Mouse (Mus musculus) forebrain, embryonic 14.5 days (tissue): ENCODE data around the gene Mrps18c. TPM values are rescaled to one million over a fixed set of nuclear protein-coding genes. Genes with fewer than 3 reads are reported as not detected.

Source experiments
- ATAC-seq: fragments of 200-750 bp; cut with Nextera tagmentation; 2 replicates; pipeline ENCODE4 v1.8.0; 2017; ENCODE audit warnings: mild to moderate bottlenecking, moderate library complexity
- DNase-seq: peaks from one replicate; pipeline ENCODE4 v3.0.0-alpha.2; 2015; ENCODE audit warnings: low spot score
- H3K27ac ChIP-seq: fragments of 300-500 bp; sonication (generic); 2 replicates; pipeline ENCODE4 v1.5.1; 2014; ENCODE audit warnings: low read depth, mild to moderate bottlenecking, control low read depth, low read length, moderate library complexity
- H3K27me3 ChIP-seq: fragments of 300-500 bp; sonication (generic); replicated peaks from 2 replicates; pipeline ENCODE4 v1.6.1; 2014; ENCODE audit warnings: low read length, control low read depth, mixed read lengths; ENCODE audit not compliant: control insufficient read depth, insufficient read depth
- H3K36me3 ChIP-seq: fragments of 300-500 bp; sonication (generic); 2 replicates; pipeline ENCODE4 v1.6.1; 2014; ENCODE audit warnings: low read length, control low read depth; ENCODE audit not compliant: control insufficient read depth, insufficient read depth
- H3K4me1 ChIP-seq: fragments of 300-500 bp; sonication (generic); 2 replicates; pipeline ENCODE4 v1.6.1; 2014; ENCODE audit warnings: antibody characterized with exemption, low read length, control low read depth; ENCODE audit not compliant: control insufficient read depth, insufficient read depth
- H3K4me2 ChIP-seq: fragments of 300-500 bp; sonication (generic); 2 replicates; pipeline ENCODE4 v1.6.1; 2014; ENCODE audit warnings: mild to moderate bottlenecking, control low read depth, low read length
- H3K4me3 ChIP-seq: fragments of 300-500 bp; sonication (generic); 2 replicates; pipeline ENCODE4 v1.5.1; 2014; ENCODE audit warnings: low read depth, low read length, control low read depth
- H3K9ac ChIP-seq: fragments of 300-500 bp; sonication (generic); 2 replicates; pipeline ENCODE4 v1.6.1; 2014; ENCODE audit warnings: mild to moderate bottlenecking, low read length, control low read depth, moderate library complexity
- H3K9me3 ChIP-seq: fragments of 300-500 bp; sonication (generic); replicated peaks from 2 replicates; pipeline ENCODE4 v1.6.1; 2016; ENCODE audit warnings: low read length, control low read depth, mixed read lengths; ENCODE audit not compliant: control insufficient read depth
- WGBS: fragments of 180-500 bp; shearing (Covaris S2); extraction: QIAGEN DNeasy Blood & Tissue Kit; methylation state at CpG from one replicate; pipeline ENCODE4 v1.1.7; 2014; 5-methylcytosine and 5-hydroxymethylcytosine counted together
- polyA plus RNA-seq: library from polyadenylated mRNA; unstranded; fragments of >200 nt; fragmentation: Nextera tagmentation; extraction: Ambion mirVana; gene quantifications from 2 replicates; pipeline ENCODE4 v1.2.1, GENCODE M21; 2014

The Mrps18c gene
- polyA plus RNA-seq, 1 experiment from 2014 or later = 172 TPM

DNA sequence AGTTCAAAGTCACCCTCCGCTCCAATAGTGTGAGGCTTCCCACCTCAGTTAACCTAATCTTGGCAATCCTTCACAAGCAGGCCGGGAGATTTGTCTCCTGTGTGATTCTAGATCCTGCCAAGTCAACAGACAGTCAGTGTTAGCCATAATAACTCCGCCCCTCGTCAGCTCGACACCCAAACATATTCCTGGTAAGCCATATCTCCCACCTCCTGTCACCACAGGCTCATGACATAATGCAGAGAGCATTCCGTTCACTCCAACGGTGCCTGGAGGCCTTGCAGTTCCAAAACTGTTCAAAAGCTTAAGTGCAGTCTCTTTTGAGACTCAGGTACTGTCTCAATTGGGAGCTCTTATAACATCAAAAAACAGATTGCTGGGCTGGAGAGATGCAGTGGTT, 39.5 kb downstream of the Mrps18c start:
- H3K36me3 ChIP-seq = no peaks in the 10 kb centered on the region
- no peak overlapping the region for H3K4me3 ChIP-seq
- WGBS = 87% methylated on average over 7 of the region's 7 CpGs
- no peaks in the 10 kb centered on the region for H3K27me3 ChIP-seq
- no peaks in the 10 kb centered on the region for H3K4me1 ChIP-seq
- ATAC-seq (no peak), DNase-seq (no peak)
- no peak overlapping the region for H3K4me2 ChIP-seq
- H3K9me3 ChIP-seq = peaks cover 4% of the 10 kb centered on the region; the same call in 1 of the 2 replicates
- no peak overlapping the region for H3K27ac ChIP-seq
- H3K9ac ChIP-seq = no peak overlapping the region

DNA sequence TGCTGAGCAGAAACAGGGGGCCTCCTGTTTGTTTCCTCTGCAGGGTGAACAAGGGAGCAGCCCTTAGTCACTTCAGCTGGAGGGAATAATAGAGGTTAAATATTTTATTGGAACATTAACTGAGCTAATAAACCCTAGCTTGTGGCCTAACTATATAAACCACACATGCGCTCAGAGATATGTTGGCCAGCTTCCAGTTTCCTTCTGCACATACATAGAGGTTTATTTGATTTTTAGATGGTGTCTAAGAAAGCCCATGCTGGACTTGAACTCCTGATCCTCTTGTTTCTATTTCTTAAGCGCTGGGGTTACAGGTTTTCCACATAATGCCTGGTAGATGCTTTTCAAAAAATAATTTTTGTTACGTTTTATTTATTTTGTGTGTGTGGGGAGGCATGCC, 46.1 kb downstream of the Mrps18c start:
- Histone ChIP-seq H3K4me3 (no peak overlapping the region), H3K27ac (no peak overlapping the region), H3K27me3 (peaks cover 22% of the 10 kb centered on the region; the same call in 1 of the 2 replicates), H3K4me2 (no peak overlapping the region), H3K4me1 (0 out of 2 replicates have a peak, but pooled peaks cover 6% of the 10 kb centered on the region), H3K9ac (no peak overlapping the region), H3K9me3 (peaks cover 4% of the 10 kb centered on the region; the same call in 1 of the 2 replicates), H3K36me3 (no peaks in the 10 kb centered on the region)
- 59% methylated on average over 3 of the region's 3 CpGs for WGBS
- DNase-seq (no peak), ATAC-seq (no peak)

DNA sequence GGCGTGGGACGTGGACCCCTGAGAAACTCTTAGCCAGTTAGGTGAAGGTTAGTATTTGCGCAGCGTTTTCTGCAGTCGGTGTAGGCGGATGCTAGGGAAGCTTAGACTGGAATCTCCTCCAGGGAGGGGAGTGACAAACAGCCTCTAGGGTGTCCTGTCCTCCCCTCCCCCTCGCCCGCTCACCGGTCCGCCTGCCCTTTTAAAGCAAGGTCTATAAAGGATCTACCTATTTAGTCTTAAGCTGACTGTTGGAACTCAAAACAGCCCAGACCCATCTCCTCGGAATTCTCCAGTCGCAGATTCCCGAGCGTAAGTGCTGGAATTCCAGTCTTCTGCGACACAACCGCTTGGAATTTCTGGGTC, 47.0 kb downstream of the Mrps18c start, which contains the start of gene Gpat3:
Gene Gpat3 (plus strand): TSS at position 229 of the 363 bp plus-strand sequence.
- ATAC-seq (peak; percentile 10; the same call in 1 of the 2 replicates), DNase-seq (peak; percentile 36)
- H3K27me3 ChIP-seq = peaks cover 22% of the 10 kb centered on the region; the same call in 1 of the 2 replicates
- WGBS = under 1% methylated on average over 16 of the region's 16 CpGs
- H3K9me3 ChIP-seq = peaks cover 4% of the 10 kb centered on the region; the same call in 1 of the 2 replicates
- 0 out of 2 replicates have a peak, but pooled peaks cover 6% of the 10 kb centered on the region for H3K4me1 ChIP-seq
- H3K36me3 ChIP-seq = no peaks in the 10 kb centered on the region
- peak within 1 kb of the TSS; percentile 53 for H3K4me3 ChIP-seq
- no peak within 1 kb of the TSS for H3K27ac ChIP-seq
- H3K4me2 ChIP-seq = peak within 1 kb of the TSS; percentile 99
- H3K9ac ChIP-seq = peak within 1 kb of the TSS; percentile 59

DNA sequence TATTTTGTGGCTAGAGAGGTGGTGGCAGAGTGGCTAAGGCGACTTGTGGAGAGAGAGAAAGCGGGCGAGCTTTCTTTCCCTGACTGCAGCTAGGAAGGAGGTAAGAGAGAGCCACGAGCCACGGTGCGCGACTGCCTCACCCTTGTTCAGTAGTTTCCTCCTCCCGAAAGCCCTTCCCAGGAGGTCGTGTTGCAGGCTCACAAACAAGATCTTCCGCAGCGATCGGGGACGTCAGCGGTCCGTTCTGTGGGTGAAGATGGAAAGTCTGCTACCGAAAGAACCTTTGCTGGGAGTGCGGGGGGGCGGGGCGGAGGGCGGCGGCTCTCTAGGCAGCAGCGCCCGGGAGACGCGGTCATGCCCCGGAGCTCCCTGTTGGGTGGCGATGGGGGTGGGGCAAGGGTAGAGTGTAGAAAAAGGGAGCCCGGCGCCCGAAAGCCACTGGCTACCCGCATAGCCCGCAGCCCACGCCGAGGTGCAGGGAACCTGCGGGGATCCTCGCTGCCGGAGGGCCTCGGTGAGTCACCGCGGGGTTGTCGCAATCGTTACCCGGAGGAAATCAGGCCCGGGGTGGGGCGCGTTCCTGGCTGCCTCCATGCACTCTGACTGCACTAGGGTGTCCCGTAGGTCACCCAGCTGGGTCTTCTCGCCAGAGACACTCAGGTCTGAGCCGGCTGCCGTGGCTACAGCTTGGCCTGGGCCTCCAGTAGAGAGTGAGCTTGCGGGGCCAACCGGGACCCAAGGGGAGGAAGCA, 47.6 kb downstream of the Mrps18c start:
- peak overlapping the region; percentile 59 for H3K9ac ChIP-seq
- peak overlapping the region; percentile 53 for H3K4me3 ChIP-seq
- WGBS = under 1% methylated on average over 52 of the region's 52 CpGs
- H3K4me2 ChIP-seq = peak overlapping the region; percentile 99
- H3K9me3 ChIP-seq = peaks cover 4% of the 10 kb centered on the region; the same call in 1 of the 2 replicates
- no peaks in the 10 kb centered on the region for H3K36me3 ChIP-seq
- H3K4me1 ChIP-seq = 0 out of 2 replicates have a peak, but pooled peaks cover 6% of the 10 kb centered on the region
- peaks cover 22% of the 10 kb centered on the region; the same call in 1 of the 2 replicates for H3K27me3 ChIP-seq
- DNase-seq (peak; percentile 33), ATAC-seq (peak; percentile 72)
- no peak overlapping the region for H3K27ac ChIP-seq

DNA sequence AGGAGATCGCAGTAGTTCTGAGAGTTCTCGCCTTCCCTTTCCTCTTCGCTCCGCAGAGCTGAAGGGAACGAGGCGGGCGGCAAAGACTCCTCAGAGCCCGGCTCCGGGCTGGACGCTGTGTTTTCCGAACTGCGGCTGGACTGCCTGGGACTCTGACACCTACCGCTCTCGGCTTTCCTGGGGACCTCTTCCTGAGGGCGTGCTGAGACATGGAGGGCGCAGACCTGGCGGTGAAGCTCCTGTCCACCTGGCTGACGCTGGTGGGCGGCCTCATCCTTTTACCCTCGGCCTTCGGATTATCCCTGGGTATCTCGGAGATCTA, 48.1 kb downstream of the Mrps18c start:
- H3K9me3 ChIP-seq = peaks cover 4% of the 10 kb centered on the region; the same call in 1 of the 2 replicates
- no peak for ATAC-seq

DNA sequence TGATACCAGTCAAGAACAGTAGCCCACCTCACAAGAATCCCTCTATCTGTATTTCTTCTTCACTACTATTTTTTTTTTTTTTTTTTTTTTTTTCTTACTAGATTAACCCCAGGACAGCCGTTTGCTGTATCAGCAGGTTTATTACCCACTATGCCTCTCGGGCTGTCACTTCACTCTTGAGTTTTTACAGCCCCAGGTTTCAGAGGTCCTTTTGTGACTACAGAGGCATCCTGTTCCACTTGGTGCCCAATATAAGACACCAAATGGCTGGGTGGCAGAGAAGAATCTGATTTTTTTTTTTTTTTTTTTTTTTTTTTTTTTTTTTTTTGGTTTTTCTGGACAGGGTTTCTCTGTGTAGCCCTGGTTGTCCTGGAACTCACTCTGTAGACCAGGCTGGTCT, 48.7 kb downstream of the Mrps18c start:
- H3K27ac ChIP-seq = no peak overlapping the region
- 0 out of 2 replicates have a peak, but pooled peaks cover 6% of the 10 kb centered on the region for H3K4me1 ChIP-seq
- no peak overlapping the region for H3K4me3 ChIP-seq
- H3K9me3 ChIP-seq = no peaks in the 10 kb centered on the region
- DNase-seq (no peak), ATAC-seq (no peak)
- peak overlapping the region; percentile 99 for H3K4me2 ChIP-seq
- peaks cover 22% of the 10 kb centered on the region; the same call in 1 of the 2 replicates for H3K27me3 ChIP-seq
- no peak overlapping the region for H3K9ac ChIP-seq
- WGBS = 17% methylated on average over 2 of the region's 2 CpGs
- no peaks in the 10 kb centered on the region for H3K36me3 ChIP-seq

More for the DNA sequence above, 48.1 kb downstream of the Mrps18c start:
- Histone ChIP-seq H3K4me3 (peak overlapping the region; percentile 53), H3K4me2 (peak overlapping the region; percentile 99), H3K36me3 (no peaks in the 10 kb centered on the region), H3K27me3 (peaks cover 22% of the 10 kb centered on the region; the same call in 1 of the 2 replicates), H3K9ac (peak overlapping the region; percentile 59), H3K4me1 (0 out of 2 replicates have a peak, but pooled peaks cover 6% of the 10 kb centered on the region), H3K27ac (no peak overlapping the region)
- no peak for DNase-seq
- 1% methylated on average over 22 of the region's 22 CpGs for WGBS

DNA sequence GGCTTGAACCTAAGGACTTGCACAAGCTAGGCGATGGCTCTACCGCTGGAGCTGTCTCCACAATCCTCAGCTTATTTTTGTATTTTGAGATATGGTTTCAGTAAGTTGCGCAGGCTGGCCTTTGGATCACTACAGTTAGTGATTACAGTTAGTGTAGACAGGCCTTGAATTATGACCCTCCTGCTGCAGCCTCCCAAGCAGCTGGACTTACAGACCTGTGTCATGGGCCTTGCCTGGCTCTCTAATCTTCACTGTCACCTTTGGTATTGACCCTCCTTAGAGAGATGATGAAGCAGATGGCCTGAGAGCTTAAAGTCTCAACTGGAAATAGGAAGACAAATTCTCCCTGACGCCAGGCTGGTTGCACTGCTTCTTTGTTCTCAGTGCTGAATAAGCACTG, 55.5 kb downstream of the Mrps18c start:
- Histone ChIP-seq H3K4me2 (no peak overlapping the region), H3K27me3 (no peaks in the 10 kb centered on the region), H3K36me3 (no peaks in the 10 kb centered on the region), H3K9ac (no peak overlapping the region), H3K4me3 (no peak overlapping the region), H3K27ac (no peak overlapping the region), H3K4me1 (no peaks in the 10 kb centered on the region), H3K9me3 (no peaks in the 10 kb centered on the region)
- no peak for DNase-seq
- WGBS = 91% methylated on average over 4 of the region's 4 CpGs
- ATAC-seq = no peak
